Mouse (Mus musculus): ENCODE data around the gene Mapk1ip1l. TPM values are rescaled to one million over a fixed set of nuclear protein-coding genes. Genes with fewer than 3 reads are reported as not detected.

Gene Mapk1ip1l
- 10 to 100 TPM; 50.1 to 56.1 TPM for polyA plus RNA-seq (2017; shearing (Covaris generic))

DNA sequence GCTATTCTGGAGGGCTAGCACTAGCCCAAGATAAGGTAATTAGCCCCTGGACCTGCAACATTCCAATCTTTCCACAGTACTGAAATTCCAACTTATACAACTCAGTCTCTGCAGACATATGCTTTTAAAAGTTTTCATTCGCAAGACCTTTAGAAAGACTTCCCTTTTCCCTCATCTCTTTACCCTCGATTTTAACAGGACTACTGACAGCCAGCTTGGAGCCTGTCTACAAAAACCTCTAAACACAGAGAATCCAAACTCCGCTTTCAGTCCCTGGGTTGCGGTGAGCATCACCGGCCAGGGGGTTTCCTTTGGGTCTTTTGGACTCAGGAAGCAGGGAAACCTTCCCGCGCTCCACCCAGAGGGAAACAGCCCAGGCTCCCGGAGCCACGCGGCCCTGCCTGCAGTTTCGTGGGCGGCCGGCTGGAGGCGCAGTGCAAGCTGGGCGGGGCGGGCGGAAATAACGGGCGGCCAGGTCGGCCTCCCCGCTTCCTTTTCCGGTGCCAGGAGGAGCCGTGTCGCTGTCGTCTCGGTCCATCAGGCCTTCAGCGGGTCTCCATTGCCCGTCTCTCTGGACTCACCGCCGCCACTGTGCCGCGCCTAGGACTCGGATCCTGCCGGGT lies at the start of gene Mapk1ip1l:
Gene Mapk1ip1l (plus strand): TSS at position 482 of the 623 bp plus-strand sequence.
- peak; percentile 89 for ATAC-seq

DNA sequence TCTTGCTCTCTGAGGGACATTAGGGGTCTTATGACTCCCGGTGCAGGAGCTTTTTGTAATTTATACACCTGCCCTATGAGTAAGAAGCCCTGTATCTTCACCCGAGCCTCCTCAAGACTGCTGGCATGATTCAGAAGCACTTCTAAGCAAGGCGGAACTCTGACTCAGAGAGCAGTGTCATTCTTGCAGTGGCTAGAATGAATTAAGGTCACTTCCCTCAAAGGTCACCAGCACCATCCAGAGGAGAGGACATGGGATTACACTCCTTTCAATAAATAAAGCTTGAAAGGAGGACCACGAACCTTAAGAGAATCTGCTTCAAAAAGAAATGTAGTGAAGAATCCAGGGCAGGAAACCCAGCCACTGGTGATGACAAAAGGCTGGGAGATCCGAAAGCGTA lies 48.2 kb upstream of the Mapk1ip1l start:
- ATAC-seq, result no peak

- ATAC-seq, result no peak
These were observed 33.2 kb upstream of the Mapk1ip1l start for GRCm38 (mm10) chr14:47264866-47265265.

- no peak for ATAC-seq
These were observed 32.2 kb upstream of the Mapk1ip1l start for GRCm38 (mm10) chr14:47265829-47266228.

DNA sequence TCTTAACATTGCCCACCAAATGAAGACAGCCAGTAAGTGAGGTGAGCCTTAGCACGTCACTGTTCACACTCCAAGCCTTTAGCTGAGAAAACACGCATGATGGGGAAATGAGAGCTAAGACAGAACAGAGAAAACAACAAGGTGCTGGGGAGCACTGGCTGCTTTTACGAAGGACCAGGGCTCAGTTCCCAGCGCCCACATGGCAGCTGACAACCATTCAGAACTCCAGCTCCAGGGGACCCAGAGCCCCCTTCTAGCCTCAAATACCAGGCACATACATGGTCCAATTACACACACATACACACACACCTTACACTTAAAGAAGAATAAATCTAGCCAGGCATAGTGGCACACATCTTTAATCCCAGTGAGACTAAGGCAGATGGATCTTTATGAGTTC lies 29.0 kb upstream of the Mapk1ip1l start:
- no peak for ATAC-seq

DNA sequence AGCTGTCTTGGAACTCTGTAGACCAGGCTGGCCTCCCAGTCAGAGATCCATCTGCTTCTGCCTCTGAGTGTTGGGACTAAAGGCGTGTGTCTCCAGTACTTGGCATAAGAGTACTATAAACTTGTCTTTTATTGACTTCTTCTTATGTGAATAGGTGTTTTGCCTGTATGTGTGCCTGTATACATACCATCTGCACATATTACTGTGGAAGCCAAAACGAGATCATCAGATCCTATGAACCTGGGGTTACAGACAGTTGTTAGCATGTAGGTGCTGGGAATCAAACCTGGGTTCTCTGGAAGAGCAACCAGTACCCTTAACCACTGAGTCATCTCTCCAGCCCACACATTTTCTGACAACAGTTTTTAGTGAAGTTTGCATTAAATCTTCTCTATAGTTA lies 28.4 kb upstream of the Mapk1ip1l start:
- ATAC-seq, result no peak

DNA sequence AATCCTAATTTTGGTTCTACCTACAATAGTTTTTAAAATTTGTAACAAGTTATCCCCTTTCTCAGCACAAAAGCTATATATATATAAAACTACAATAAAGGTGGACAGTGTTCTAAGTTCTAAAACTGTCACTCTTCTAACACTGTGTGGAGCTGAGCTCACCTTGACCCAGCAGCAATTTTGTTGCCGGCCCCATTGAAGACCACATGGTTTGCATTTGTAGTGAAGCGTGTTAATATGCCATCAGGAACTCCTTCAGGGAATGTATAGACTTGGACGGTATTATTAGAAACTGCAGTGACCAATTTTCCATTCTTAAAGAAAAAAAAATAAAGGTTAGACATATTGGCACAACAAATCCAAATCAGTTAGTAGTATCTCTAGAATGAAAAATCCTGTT lies 24.3 kb upstream of the Mapk1ip1l start:
- no peak for ATAC-seq

DNA sequence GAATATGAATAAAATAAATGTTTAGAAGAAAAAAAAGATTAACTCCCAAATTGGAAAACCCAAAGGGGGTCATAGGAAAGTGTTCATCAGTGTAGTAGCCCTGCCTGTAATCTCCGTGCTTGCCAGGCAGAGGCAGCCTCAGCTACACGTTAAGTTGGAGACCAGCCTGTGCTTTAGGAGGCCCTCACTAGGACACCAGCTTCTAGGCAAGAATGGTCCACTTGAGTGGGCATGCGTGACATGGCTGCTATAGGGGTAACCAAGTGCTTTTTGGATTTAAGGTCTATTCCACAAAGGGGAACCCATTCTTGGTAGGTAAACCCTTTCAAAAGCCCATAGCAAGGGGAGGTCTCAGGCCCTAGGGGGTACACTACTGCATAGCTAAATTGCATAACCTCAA lies 22.6 kb upstream of the Mapk1ip1l start:
- no peak for ATAC-seq

GRCm38 (mm10) chr14:47276036-47276603 lies 21.9 kb upstream of the Mapk1ip1l start:
- peak; percentile 3 for ATAC-seq

- ATAC-seq, result peak; percentile 88
These were observed 21.3 kb upstream of the Mapk1ip1l start, which contains the start of the genes Wdhd1 and Socs4 for GRCm38 (mm10) chr14:47276637-47277393. TSS of gene Wdhd1 (minus strand) at chr14:47276857. TSS of gene Socs4 (plus strand) at chr14:47276931.

DNA sequence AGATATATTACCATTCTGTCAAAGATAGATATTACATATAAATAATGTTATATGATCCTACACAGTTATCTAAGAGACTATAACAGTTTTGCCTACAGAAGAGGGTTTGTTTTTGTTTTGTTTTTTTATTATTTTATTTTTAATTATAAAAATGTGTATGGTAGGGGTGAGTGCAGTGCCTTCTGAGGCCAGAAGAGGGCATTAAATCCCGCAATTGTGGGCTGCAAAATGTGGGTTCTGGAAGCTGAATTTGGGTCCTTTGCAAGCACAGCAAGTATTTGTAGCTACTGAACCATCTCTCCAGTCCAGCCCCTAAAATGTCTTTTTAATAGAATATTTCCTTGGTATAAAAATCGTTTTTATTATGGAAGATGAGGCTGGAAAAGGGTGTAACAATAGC lies 19.0 kb upstream of the Mapk1ip1l start:
- no peak for ATAC-seq

DNA sequence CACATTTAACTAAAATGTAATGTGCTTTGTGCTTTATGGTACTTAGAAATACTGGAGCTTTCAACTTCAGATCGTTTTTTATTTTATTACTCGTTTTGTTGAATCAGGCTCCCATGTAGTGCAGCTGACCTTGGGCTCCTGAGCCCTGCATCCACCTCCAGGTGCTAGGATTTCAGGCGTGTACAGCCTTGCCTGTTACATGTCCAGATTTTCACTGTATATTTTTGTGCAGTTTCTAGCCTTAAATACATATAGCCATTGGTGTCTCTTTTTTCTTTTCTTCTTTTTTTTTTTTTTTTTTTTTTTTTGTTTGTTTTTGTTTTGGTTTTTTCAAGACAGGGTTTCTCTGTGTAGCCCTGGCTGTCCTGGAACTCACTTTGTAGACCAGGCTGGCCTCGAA lies 16.5 kb upstream of the Mapk1ip1l start:
- ATAC-seq, result no peak

- no peak for ATAC-seq
These were observed 14.5 kb upstream of the Mapk1ip1l start for GRCm38 (mm10) chr14:47283568-47283967.

GRCm38 (mm10) chr14:47285271-47285670 lies 12.8 kb upstream of the Mapk1ip1l start:
- ATAC-seq, result no peak

- no peak for ATAC-seq
These were observed 11.9 kb upstream of the Mapk1ip1l start for GRCm38 (mm10) chr14:47286215-47286614.

DNA sequence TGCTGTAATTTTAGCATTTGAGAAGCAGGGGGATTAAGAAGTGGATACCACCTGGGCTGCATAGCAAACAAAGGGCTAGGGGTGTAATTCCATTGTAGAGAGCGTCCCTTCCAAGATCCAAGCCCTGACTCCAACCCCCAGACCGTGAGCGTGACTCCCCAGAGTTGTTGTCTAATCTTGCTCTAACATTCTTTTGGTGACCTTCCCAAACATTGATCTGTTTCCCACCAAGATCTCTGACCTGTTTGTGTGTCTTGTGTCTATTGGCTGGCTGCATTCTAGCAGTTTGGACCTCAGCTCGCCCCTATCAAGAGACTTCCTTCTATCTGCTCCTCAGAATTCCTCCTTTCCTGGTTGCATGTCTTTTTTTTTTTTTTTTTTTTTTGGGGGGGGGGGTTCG lies 11.0 kb upstream of the Mapk1ip1l start:
- ATAC-seq, result no peak

- no peak for ATAC-seq
These were observed 6.3 kb upstream of the Mapk1ip1l start for GRCm38 (mm10) chr14:47291772-47292171.

DNA sequence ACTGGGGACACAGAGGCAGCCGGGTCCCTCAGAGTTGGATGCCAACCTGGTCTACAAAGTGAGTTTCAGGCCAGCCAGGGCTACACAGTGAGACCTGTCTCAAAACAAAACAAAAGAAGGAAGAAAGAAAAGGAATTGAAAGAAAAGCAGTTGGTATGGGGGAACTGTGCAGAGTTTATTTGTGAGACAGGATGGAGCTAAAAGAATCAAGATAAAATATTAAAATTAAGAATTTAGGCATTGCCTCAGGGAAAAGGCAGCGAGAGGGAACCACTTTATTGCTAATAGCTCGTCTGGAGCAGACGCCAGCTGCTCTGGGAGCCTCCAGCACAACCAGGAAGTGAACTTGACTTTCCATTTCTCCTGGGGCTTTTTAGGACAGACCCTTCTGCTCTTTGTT lies 3.9 kb upstream of the Mapk1ip1l start:
- no peak for ATAC-seq

- ATAC-seq, result no peak
These were observed 1.8 kb upstream of the Mapk1ip1l start for GRCm38 (mm10) chr14:47296232-47296631.

DNA sequence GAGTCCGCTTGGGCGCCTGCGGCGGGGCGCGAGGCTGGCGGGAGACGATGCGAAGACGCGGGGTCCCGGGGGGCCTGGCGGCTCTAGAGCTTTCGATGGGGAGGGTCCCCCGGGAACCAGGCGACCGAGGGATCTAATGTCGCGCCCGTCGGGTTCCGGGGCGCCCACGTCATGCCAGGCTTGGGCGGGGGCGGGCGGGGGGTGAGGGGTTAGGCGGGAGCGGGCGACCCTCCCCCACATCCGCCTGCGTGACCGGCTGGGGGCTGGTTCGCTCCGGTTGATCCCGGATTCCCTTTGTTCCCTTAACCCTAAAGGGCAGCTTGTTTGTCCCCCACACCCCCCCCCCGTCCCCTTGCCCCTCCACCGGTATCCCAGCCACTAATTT lies 334 bp downstream of the Mapk1ip1l start:
- peak; percentile 4 for ATAC-seq

DNA sequence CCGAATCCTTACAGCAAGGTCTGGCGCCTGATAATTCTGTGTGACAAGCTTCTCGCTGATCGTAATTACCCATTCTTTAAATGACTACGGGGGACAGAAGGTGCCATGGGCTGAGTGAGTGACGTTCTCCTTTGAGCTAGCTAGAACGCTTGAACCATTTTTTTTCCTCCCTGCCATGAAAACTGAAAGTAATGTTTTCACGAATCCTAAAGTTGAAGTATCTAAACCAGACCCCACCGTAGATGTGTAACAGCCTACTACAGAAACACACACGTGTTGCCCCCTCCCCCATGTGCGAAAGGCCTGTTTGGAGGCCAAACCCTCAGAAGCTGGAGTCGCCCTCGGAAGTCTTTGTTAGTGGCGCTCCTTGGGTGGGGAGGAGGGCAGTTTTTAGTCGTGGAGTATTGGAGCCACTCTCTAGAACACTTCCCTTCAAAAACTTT lies 774 bp downstream of the Mapk1ip1l start:
- ATAC-seq, result peak; percentile 40

DNA sequence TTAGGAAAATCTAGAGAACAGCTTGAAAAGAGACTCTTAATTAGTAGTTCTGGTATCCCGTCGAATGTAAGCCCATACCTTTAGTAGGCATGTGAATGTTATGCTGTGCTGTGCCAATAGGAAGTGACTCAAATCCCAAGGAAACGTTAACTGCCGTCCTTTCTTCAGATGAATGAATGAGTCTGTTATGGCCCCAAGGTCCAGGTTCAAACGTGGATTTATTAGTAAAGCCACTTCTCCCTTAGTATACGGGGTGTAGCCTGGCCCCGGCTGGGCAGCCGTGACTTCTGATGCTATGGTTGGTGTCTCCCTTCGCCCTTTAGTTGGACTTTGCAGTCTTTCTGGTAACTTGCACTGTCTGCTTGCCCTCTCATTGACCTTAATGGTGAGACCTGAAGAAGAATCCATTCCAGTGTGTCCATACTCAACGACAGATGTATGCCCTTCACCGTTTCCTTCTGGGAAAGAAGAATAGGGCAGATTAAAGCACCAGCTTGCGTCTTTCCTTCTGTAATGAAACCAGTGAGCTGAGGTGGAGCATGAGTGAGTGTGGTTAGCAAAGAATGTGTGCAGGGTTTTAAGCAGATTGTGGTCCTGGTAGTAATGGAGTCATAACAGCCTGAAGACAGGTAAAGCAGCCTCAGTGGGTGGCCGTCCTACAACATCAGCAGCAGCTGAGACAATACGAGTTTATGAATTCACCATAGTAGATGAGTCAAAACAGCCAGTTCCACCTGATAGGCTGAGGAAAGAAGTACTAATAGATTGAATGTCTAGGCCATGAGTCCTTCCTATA lies 5.0 kb downstream of the Mapk1ip1l start:
- ATAC-seq, result no peak

- no peak for ATAC-seq
These were observed 6.8 kb downstream of the Mapk1ip1l start for GRCm38 (mm10) chr14:47304814-47305405.

All from activated CD4-positive, CD25-positive, alpha-beta regulatory T cell, adult 4 months (primary cell).